Mouse (Mus musculus): ENCODE data around the gene Cdk9.

GRCm38 (mm10) chr2:32704021-32704421 is 8.9 kb downstream of the Cdk9 start, which contains the start of gene Fpgs:
- TF ChIP-seq CTCF (IDR thresholded peaks at IDR 0.05; ENCODE audit: low read depth, low read length) (no peak), POLR2A (IDR thresholded peaks at IDR 0.05; ENCODE audit: insufficient read depth, low read length) (no peak), EP300 (IDR thresholded peaks at IDR 0.05; ENCODE audit: insufficient read depth, low read depth, low read length) (no peak)

All from ES-Bruce4 (cell line).